Mouse (Mus musculus) lung, embryonic 16.5 days (tissue): ENCODE measurements around the gene Gm42420. TPM values are rescaled to one million over a fixed set of nuclear protein-coding genes. Genes with fewer than 3 reads are reported as not detected.

Experiments used
- ATAC-seq: fragments of 200-750 bp; cut with Nextera tagmentation; 2 replicates; pipeline ENCODE4 v1.8.0; 2017; ENCODE audit warnings: low read depth, mild to moderate bottlenecking, moderate library complexity
- H3K27ac ChIP-seq: fragments of 300-500 bp; sonication (generic); 2 replicates; pipeline ENCODE4 v1.5.1; 2014; ENCODE audit warnings: mild to moderate bottlenecking, control low read depth, low read length
- H3K27me3 ChIP-seq: fragments of 300-500 bp; sonication (generic); 2 replicates; pipeline ENCODE4 v1.6.1; 2014; ENCODE audit warnings: low read depth, low read length, mixed read lengths; ENCODE audit not compliant: control insufficient read depth, insufficient read depth
- H3K36me3 ChIP-seq: fragments of 300-500 bp; sonication (generic); 2 replicates; pipeline ENCODE4 v1.6.1; 2014; ENCODE audit warnings: low read length; ENCODE audit not compliant: control insufficient read depth, insufficient read depth
- H3K4me1 ChIP-seq: fragments of 300-500 bp; sonication (generic); replicated peaks from 2 replicates; pipeline ENCODE4 v1.6.1; 2014; ENCODE audit warnings: low read length, mixed read lengths; ENCODE audit not compliant: control insufficient read depth, insufficient read depth
- H3K4me2 ChIP-seq: fragments of 300-500 bp; sonication (generic); 2 replicates; pipeline ENCODE4 v1.6.1; 2014; ENCODE audit warnings: low read depth, low read length, control low read depth
- H3K4me3 ChIP-seq: fragments of 300-500 bp; sonication (generic); 2 replicates; pipeline ENCODE4 v1.5.1; 2014; ENCODE audit warnings: mild to moderate bottlenecking, low read length, control low read depth
- H3K9ac ChIP-seq: fragments of 300-500 bp; sonication (generic); 2 replicates; pipeline ENCODE4 v1.6.1; 2014; ENCODE audit warnings: low read length, control low read depth
- H3K9me3 ChIP-seq: fragments of 300-500 bp; sonication (generic); 2 replicates; pipeline ENCODE4 v1.6.1; 2016; ENCODE audit warnings: low read length; ENCODE audit not compliant: control insufficient read depth
- WGBS: fragments of 180-500 bp; shearing (Covaris S2); extraction: QIAGEN DNeasy Blood & Tissue Kit; methylation state at CpG from one replicate; pipeline ENCODE4 v1.1.7; 2014; 5-methylcytosine and 5-hydroxymethylcytosine counted together
- polyA plus RNA-seq: library from polyadenylated mRNA; unstranded; fragments of >200 nt; fragmentation: Nextera tagmentation; extraction: Ambion mirVana; gene quantifications from 2 replicates; pipeline ENCODE4 v1.2.1, GENCODE M21; 2015

Gene Gm42420
- polyA plus RNA-seq: 0.93 TPM in 1 of 2 replicates, not detected in the other

GRCm38 (mm10) chr6:39585517-39585916 is at the start of gene Gm42420:
Gene Gm42420 (plus strand): TSS chr6:39585753.
- H3K27ac ChIP-seq: no peak within 1 kb of the TSS
- H3K9ac ChIP-seq: no peak within 1 kb of the TSS
- H3K9me3 ChIP-seq: no peaks in the 10 kb centered on the region
- H3K27me3 ChIP-seq: no peaks in the 10 kb centered on the region
- ATAC-seq: no peak
- no peak within 1 kb of the TSS for H3K4me2 ChIP-seq
- WGBS: 80% methylated on average over 6 of the region's 6 CpGs
- peaks cover 8% of the 10 kb centered on the region for H3K36me3 ChIP-seq
- H3K4me1 ChIP-seq: no peaks in the 10 kb centered on the region
- H3K4me3 ChIP-seq: no peak within 1 kb of the TSS

DNA sequence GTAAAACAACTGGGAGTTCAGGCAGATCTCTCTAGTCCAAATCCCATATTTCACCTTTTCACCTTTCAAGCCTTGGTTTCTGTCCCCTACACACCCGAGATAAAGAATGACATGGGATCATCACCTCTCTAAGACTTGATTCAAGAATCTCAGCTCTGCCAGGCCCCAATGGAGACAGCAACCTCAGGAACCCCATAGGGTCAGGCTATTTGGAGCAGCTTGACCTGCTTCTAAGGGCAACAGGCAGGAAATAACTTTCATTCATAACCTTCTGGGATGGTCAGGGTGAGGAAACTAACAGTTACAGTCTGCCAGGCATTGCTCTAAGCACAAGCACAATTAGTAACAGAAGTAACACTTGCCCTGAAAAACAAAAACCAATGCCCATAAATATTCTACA is 48.9 kb upstream of the Gm42420 start:
- Histone ChIP-seq H3K9me3 (no peaks in the 10 kb centered on the region), H3K27ac (no peak overlapping the region), H3K4me3 (no peak overlapping the region), H3K9ac (no peak overlapping the region), H3K27me3 (no peaks in the 10 kb centered on the region), H3K36me3 (no peaks in the 10 kb centered on the region), H3K4me2 (no peak overlapping the region), H3K4me1 (peaks cover 15% of the 10 kb centered on the region)
- WGBS: 42% methylated on average over 1 of the region's 1 CpGs
- no peak for ATAC-seq

GRCm38 (mm10) chr6:39537276-39537675 is 48.3 kb upstream of the Gm42420 start:
- Histone ChIP-seq H3K4me1 (peaks cover 17% of the 10 kb centered on the region), H3K4me3 (no peak overlapping the region), H3K4me2 (no peak overlapping the region), H3K36me3 (no peaks in the 10 kb centered on the region), H3K27me3 (no peaks in the 10 kb centered on the region), H3K27ac (no peak overlapping the region), H3K9ac (no peak overlapping the region), H3K9me3 (no peaks in the 10 kb centered on the region)
- WGBS: 95% methylated on average over 5 of the region's 5 CpGs
- ATAC-seq: no peak

GRCm38 (mm10) chr6:39538227-39538626 is 47.3 kb upstream of the Gm42420 start:
- no peaks in the 10 kb centered on the region for H3K27me3 ChIP-seq
- 59% methylated on average over 8 of the region's 8 CpGs for WGBS
- no peak overlapping the region for H3K27ac ChIP-seq
- ATAC-seq: no peak
- H3K36me3 ChIP-seq: no peaks in the 10 kb centered on the region
- H3K9me3 ChIP-seq: no peaks in the 10 kb centered on the region
- no peak overlapping the region for H3K4me2 ChIP-seq
- H3K9ac ChIP-seq: no peak overlapping the region
- H3K4me3 ChIP-seq: no peak overlapping the region
- peaks cover 27% of the 10 kb centered on the region for H3K4me1 ChIP-seq

GRCm38 (mm10) chr6:39539679-39540155 is 45.8 kb upstream of the Gm42420 start:
- no peaks in the 10 kb centered on the region for H3K9me3 ChIP-seq
- H3K27ac ChIP-seq: 0 out of 2 replicates have a peak overlapping the region, but pooled peaks have one; percentile 15
- H3K4me1 ChIP-seq: peaks cover 40% of the 10 kb centered on the region
- no peak overlapping the region for H3K4me3 ChIP-seq
- no peak overlapping the region for H3K9ac ChIP-seq
- H3K27me3 ChIP-seq: no peaks in the 10 kb centered on the region
- WGBS: 12% methylated on average over 7 of the region's 7 CpGs
- no peaks in the 10 kb centered on the region for H3K36me3 ChIP-seq
- ATAC-seq: peak; percentile 46
- H3K4me2 ChIP-seq: peak overlapping the region; percentile 28; the same call in 1 of the 2 replicates

- no peak overlapping the region for H3K4me2 ChIP-seq
Observed at GRCm38 (mm10) chr6:39540563-39540962, 45.0 kb upstream of the Gm42420 start.

DNA sequence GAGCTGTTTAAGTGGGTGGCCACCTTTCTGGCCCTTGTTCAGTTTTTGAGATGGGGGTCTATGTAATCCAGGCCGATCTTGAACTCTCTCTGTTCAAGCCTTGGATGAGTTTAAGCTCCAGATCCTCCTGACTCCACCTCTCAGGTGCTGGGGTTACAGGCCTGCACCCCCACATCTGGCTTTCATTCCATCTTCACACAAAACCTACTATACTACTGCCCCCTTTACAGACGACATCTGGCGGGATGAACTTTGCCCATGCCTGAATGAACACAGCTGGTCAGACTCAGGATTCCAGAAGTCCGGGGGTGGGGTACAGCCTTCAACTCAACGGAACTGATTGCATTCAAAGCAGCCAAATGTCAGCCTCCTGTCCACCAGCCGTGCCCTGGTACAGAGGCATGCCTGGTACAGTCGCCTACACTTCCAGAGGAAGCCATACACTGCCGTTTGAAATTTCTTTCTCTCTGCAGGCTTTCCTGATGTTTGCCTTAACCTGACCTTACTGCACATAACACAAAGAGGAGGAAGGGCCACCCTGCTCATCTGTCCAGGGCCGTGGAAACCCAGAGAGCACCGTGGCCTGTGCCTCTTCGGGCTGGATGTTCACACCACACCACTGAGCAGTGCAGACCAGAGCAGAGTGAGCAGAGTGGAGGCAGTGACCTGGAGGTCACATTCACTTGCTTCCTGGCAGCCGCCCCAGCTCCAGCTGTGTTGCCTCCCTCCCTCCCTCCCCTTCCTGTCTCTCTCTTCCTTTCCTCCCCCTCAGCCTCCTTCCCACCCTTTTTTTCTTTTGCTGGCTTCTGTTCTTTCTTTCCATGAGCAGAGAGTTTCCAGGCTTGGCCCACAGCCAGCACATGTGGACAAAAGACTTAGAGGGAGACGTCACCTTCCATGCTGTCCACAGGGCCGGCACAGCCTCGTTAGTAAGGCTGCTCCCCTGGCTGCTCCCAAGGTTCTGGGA is 42.6 kb upstream of the Gm42420 start:
- H3K4me3 ChIP-seq: no peak overlapping the region
- H3K27ac ChIP-seq: peak overlapping the region; percentile 82
- H3K4me1 ChIP-seq: peaks cover 47% of the 10 kb centered on the region
- peak overlapping the region; percentile 29 for H3K4me2 ChIP-seq
- ATAC-seq: peak; percentile 91
- WGBS: 14% methylated on average over 15 of the region's 15 CpGs
- H3K9me3 ChIP-seq: no peaks in the 10 kb centered on the region
- H3K36me3 ChIP-seq: no peaks in the 10 kb centered on the region
- H3K9ac ChIP-seq: no peak overlapping the region
- no peaks in the 10 kb centered on the region for H3K27me3 ChIP-seq

More at GRCm38 (mm10) chr6:39540563-39540962, 45.0 kb upstream of the Gm42420 start:
- H3K9ac ChIP-seq: no peak overlapping the region
- H3K27me3 ChIP-seq: no peaks in the 10 kb centered on the region
- ATAC-seq: no peak
- H3K27ac ChIP-seq: no peak overlapping the region
- 46% methylated on average over 2 of the region's 2 CpGs for WGBS
- H3K36me3 ChIP-seq: no peaks in the 10 kb centered on the region
- H3K9me3 ChIP-seq: no peaks in the 10 kb centered on the region
- peaks cover 42% of the 10 kb centered on the region for H3K4me1 ChIP-seq
- H3K4me3 ChIP-seq: no peak overlapping the region

DNA sequence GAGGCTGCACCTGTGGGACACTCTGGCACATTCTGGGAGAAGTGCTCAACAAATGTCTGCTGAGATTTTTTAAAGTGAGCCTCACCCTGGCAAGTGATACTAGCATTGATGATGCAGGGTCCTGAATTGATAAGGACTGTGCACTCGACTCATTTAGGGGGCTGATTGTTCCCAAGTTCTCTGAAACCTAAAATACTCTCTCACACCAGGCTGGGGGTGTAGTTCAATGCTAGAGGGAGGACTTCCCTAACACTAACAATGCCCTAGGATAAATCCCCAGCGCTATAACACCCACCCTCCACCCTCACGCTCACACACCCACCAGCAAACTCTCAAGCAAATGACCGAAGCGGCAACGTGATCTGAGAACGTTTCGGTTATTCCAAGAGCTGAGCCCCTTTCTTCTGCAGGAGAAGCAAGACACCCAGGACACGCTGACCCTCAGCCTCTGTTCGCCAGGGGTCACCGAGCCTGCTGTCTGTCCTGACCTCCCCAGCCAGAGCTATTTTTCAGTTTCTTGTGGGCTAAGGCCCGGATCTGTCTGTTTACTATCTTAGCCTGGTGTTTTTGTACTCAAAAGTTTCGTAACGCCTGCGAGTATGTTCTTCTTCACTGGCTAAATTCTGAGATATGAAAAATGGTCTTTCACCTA is 41.7 kb upstream of the Gm42420 start:
- Histone ChIP-seq H3K4me2 (no peak overlapping the region), H3K9ac (no peak overlapping the region; the same call in 1 of the 2 replicates), H3K4me3 (no peak overlapping the region), H3K4me1 (peaks cover 47% of the 10 kb centered on the region), H3K9me3 (no peaks in the 10 kb centered on the region), H3K27ac (peak overlapping the region; percentile 82), H3K36me3 (no peaks in the 10 kb centered on the region), H3K27me3 (no peaks in the 10 kb centered on the region)
- ATAC-seq: no peak
- WGBS: 42% methylated on average over 15 of the region's 15 CpGs

DNA sequence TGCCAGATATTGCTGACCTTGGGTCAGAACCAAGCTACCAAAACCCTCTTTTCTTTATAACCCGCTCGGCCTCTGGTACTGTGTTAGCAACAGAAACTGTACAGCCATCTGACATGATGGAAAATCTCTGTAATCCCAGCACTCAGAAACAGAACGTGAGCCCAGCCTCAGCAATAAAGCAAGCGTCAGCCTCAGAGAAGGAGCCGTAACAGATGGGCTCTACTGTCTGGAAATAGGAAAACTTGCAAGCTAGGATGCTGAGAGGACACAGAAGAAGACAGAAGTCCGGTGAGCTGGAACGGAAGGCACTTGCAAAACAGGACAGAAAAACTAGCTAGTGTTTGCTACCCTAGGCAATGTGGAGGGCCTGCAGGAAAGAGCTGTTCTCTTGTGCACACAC is 40.1 kb upstream of the Gm42420 start:
- peaks cover 33% of the 10 kb centered on the region for H3K4me1 ChIP-seq
- H3K9me3 ChIP-seq: no peaks in the 10 kb centered on the region
- H3K4me3 ChIP-seq: no peak overlapping the region
- no peak overlapping the region for H3K4me2 ChIP-seq
- H3K27ac ChIP-seq: no peak overlapping the region
- WGBS: 85% methylated on average over 7 of the region's 7 CpGs
- no peak overlapping the region for H3K9ac ChIP-seq
- no peaks in the 10 kb centered on the region for H3K27me3 ChIP-seq
- no peak for ATAC-seq
- H3K36me3 ChIP-seq: no peaks in the 10 kb centered on the region
